Mouse (Mus musculus) heart, postnatal 10 days (tissue): ENCODE measurements around the gene Mansc1. TPM values are rescaled to one million over a fixed set of nuclear protein-coding genes. Genes with fewer than 3 reads are reported as not detected.
"Not testable (repeated sequence)": the region's sequence is repeated elsewhere in the genome, so short reads cannot be mapped to it uniquely, and the experiment has no call there.

Experiments used
- DNase-seq, 2 experiments: peaks; one replicate each; pipeline ENCODE4 v3.0.0; 2021
- intact Hi-C: fragments of 180-260 bp; cut with DNase I; formaldehyde crosslinking; loops from one replicate; pipeline ENCODE4 v1.15.1; 2025
- total RNA-seq, 2 experiments: library from RNA; stranded (reverse); gene quantifications; 2 replicates each; pipeline ENCODE4 v1.2.3; 2021

The Mansc1 gene
- 1 to 10 TPM; 7.0 to 9.8 TPM for total RNA-seq

DNA sequence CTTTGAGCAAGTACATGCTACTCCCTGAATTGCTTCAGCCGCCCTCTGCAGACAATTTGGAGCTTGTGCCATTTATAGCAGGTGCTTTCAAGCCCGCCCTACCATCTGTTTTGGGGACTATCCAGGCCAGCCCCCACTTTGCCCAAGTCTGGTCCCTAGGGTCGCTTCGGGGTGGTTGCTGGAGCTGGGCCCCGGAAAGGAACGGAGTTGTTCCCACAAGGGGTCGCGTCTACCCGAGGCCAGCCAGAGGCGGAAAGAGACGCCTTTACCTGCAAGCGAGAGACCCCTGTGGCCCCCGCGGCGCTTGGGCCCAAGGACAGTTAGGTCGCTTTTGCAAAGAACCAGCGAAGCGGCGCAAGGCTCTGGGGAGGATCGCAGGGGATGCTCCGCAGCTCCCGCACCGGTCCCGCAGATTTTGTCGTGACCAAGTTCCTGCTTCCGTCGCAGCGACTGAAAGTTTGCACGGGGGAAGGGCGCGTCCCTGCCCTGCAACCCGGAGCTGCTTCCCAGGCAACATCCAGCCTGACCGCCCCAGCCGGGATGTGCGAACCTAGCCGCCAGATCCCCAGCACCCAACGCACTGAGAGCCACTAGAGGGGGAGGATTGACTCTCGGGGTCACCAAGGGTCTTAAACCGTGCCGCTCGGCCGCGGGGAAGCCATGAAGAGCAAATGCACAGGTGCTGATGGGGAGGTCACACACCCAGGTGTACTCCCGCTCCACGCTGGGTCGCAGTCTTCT lies at the start of gene Mansc1:
Gene Mansc1, minus strand, starts transcription at position 542 of the 741 bp plus-strand sequence.
- intact Hi-C loops, result no loop called here
- peak; percentile 66 to 77 for DNase-seq

DNA sequence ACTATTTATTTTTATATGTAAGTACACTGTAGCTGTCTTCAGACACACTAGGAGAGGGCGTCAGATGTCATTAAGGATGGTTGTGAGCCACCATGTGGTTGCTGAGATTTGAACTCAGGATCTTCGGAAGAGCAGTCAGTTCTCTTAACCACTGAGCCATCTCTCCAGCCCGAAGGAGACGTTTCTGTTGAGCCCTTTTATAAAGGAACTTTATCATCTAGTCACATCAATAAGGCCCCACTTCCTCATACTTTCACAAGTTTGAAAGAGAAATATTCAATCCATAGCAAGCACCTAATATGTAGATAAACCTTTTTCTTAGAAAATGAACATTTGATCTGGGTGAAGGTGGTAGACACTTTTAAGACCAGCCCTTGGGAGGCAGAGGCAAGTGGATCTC lies 47.0 kb upstream of the Mansc1 start:
- DNase-seq, intact Hi-C loops: not testable (repeated sequence)

DNA sequence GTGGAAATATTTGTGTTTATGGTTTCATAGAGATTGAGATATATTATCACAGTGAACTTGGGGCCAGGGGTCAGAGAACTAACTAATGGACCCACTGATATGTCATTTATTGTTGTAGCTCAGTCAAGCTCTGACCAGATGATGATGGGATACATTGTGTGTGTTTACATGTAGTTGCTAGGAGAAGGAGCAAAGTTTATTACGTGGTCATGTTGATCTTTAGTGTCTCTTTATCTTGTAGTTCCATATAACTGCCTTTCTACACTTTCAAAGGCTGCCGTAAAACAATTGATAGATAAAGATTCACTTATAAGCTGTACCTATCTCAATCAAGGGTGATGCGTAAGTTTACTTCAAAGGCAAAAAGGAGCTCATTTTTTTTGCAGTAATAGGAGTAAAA lies 45.7 kb upstream of the Mansc1 start:
- intact Hi-C loops, result no loop called here
- no peak for DNase-seq

DNA sequence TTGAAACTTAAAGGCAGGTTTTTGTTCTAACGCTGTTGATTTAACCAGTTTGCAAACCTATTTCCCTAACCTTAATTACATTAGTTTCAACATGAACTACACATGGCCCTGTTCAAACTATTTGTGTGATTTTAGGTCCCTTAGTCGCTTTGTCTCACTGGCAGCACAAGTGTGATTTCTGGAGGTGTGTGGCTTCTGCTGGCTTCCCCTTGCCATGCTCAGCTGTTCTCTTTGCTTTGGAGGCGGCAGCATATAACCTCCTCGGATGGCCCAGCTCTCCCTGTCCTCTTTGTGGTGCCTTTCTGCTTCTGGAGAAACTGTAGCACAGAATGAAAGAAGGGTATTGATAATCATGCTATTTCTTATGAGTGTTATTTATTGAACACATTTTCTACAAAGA lies 45.2 kb upstream of the Mansc1 start:
- DNase-seq, result no peak
- intact Hi-C loops, result no loop called here

DNA sequence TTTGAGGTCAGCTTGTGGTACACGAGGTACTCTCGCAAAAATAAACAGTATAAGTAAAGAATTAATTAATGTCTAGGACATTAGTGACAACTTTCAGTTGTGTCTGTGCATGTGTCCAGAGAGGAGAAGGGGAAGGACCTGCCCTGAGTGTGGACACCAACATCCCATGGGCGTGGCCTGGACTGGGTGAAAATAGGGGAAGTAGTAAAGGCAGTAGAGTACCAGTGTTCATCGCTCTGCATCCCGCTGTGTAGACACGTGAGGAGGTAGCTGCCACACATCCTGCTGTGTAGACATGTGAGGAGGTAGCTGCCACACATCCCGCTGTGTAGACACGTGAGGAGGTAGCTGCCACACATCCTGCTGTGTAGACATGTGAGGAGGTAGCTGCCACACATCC lies 41.4 kb upstream of the Mansc1 start:
- intact Hi-C loops, result loop anchor here (5.0 kb wide), 1 partner anchor 39 kb away; no protein-coding TSS in a partner anchor
- peak in 1 of 2 experiments; percentile 19 for DNase-seq

DNA sequence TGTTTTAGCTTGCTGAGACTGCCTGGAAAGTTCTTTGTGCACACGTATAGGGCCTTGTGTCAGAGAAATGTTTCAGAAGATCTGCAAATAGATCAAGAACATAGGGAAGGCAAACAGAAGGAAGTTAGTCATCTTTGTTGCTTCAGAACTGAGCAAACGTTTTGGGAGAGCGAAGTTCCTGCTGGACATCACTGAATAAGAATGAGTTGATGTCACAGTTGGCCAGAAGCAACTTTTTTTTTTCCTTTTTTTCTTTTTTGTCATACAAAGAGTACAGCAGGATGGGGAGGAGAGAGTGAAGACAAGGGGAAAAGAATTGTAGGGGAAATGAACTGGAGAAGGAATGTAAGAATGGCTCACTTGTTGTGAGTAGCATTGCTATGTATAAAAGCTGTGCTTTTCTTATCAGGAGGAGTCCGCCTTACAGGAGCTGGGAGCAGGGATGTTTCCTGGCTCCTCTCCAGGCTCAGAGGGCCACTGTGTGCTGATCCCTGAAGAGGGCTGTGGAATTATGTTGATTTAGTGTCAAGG lies 38.7 kb upstream of the Mansc1 start:
- DNase-seq, result peak; percentile 67 to 71
- intact Hi-C loops, result loop anchor here (5.0 kb wide), 1 partner anchor 41 kb away; no protein-coding TSS in a partner anchor

DNA sequence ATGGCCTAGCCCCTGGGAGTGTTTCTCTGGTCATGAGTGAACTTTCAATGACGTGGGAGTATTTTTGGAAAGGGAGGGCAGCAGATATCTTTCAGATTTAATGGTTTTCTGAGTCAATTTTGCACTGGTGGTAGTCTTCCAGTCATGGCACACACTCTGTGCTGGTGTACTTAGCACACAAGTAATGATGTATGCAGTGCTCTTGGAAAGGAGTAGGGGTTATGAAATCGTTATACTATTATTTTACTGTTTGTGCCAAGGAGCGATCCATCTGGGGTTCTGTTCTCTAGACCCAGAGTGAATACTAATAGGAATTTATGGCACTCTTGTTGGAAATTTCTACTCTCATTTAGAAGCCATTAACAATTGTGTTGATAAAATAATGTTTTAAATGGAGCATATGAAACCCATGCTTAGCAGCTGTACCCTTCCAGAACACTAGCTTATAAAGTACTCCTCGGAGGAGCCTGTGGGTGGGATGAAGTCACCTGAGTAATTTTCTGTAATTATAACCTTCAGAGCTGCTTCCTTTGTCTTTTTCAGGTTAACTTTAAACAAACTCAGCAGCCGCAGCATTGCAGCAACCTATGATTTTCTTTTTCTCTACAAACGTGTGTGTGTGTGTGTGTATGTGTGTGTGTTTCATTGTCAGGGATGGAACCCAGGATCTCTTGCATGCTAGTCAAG lies 37.0 kb upstream of the Mansc1 start:
- peak in 1 of 2 experiments; percentile 22 for DNase-seq
- intact Hi-C loops, result no loop called here

DNA sequence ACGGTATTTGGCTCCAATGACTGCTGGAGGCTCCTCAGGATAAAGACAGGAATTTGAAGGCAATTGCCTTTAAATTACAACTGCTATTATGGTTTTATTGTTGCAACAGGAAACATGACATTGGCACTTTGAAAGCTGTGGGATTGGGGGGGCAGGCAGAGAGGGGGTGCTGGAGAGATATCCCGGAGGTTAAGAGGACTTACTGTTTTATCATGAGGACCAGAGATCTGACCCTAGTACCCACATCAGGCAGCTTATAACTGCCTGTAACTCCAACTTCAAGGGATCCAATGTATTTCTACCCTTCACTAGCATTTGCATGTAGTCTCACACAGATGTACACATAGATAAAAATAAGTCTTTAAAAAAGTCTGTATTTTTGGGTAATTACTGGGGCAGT lies 36.2 kb upstream of the Mansc1 start:
- intact Hi-C loops, result no loop called here
- no peak for DNase-seq

DNA sequence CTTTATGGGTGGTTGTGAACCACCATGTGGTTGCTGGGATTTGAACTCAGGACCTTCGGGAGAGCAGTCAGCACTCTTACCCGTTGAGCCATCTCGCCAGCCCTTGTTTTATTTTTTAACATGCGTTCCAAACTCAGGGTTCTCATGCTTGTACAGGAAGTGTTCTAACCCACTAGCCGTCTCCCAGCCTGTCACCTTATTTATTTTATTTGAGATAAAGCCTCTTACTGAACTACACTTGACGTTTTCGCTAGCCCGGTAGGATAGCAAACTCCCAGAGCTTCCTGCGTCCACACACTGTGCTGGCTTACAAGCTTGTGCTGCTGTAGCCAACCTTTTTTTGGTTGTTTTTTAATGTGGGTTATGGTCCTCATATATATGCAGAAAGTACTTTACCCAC lies 33.5 kb upstream of the Mansc1 start:
- intact Hi-C loops, result no loop called here
- no peak for DNase-seq

DNA sequence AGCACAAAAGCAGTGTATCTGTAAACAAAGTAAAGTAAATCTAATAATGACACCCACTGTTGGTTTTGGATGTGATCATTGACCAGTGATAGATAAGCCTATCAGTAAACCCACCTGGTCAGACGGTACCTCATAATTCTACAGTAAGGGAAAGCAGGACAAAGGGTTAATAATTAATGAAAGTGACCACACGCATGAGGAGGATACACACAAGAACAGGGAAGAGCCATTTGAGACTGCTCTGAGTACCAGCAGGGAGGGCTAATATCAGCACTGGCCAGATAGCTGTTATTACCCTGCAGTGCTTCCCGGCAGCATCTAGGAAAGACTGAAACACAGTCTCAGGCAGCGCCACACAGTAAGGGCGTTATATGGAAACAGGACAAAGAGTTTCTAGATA lies 32.3 kb upstream of the Mansc1 start:
- intact Hi-C loops, result no loop called here
- no peak for DNase-seq

DNA sequence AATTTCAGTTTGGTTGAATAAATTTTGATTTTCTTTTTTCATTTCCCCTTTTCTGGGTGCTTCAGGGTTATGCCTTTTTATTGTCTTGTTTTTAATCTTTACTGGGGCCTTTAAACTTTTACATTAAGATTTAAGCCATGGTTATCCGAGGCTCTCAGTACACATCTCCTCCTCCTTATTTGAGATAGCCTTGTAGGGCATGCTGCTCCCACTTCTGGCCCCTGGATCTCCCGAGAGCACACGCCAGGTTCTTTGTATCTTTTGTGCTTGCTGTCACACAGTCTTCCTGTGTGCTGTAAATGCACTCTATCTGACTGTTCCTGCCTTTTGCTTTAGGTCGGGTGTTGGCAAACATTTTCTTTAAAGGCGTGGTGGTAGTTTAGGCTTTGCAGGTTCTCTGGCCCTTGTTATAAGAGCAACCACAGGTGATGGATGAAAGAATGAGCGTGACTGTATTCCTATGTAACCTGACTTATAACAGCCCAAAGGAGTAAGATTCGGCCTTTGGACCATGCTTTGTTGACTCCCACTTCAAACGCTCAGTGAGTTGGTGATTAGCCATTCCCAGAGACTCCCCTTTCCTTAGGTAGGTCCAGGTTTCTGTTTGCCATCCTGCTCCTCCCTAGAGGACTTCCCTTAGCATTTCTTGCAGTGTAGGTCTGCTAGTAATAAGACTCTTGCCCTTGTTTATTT lies 28.6 kb upstream of the Mansc1 start:
- intact Hi-C loops, result no loop called here
- DNase-seq, result no peak

DNA sequence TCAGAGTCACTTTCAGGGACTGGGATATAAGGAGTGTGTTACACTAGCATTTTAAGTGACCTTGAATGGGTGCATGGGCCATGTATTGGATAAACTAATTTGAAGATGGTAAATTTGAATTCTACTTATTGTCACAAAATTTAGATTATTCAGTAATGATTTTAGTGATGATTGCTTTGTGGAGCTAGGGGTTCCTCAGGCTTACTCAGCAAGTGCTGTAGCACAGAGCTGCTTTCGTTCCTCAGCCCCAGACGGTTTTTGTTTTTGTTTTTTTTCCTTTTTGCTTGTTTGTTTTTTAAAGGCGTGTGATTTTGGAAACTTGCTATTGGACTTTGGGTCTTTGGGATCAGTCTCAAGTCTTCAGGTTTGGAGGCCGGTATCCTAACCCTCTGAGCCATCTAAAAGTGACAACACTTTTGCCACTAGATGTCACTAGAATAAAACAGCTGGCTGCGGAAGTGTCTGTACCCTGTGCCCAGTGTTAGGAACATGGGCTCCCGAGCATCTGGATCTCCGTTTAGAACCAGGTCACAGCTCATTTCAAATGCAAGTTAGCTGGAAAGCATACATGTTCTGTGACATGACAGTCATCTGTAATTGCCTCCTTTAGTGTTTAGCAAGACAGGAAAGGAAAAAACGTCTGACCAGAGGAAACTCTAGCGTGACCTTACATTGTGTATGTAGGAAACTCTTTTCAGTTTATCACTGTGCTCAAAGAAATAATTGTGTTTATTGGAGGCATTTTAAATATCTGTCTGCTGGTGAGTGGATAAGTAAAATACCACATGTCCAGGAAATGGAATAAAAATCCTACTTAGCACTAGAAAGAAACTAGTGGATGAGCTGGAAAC lies 27.0 kb upstream of the Mansc1 start:
- peak; percentile 75 to 78 for DNase-seq
- intact Hi-C loops, result loop anchor here (1.0 to 5.0 kb wide), 3 partner anchors 135 to 288 kb away; no protein-coding TSS in a partner anchor

DNA sequence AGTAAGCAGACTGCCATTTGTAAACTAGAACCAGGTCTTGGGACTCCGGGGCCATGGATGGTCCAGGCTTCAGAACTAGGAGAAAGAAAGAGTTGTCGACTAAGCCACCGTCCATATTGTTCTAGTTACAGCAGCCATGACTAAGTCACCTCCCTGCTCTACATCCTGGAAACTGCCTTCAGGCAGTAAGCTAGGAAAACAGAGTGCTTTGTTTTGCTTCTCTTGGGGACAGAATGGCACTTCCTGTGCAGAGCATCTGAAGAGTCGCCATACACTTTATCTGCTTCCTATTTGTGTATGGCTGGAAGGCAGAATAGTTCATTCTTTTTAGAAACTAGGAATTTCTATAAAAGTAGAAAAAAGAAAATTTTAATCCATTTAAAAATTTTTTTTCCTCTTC lies 24.2 kb upstream of the Mansc1 start:
- intact Hi-C loops, result loop anchor here (5.0 kb wide), 1 partner anchor 291 kb away; no protein-coding TSS in a partner anchor
- DNase-seq, result no peak

DNA sequence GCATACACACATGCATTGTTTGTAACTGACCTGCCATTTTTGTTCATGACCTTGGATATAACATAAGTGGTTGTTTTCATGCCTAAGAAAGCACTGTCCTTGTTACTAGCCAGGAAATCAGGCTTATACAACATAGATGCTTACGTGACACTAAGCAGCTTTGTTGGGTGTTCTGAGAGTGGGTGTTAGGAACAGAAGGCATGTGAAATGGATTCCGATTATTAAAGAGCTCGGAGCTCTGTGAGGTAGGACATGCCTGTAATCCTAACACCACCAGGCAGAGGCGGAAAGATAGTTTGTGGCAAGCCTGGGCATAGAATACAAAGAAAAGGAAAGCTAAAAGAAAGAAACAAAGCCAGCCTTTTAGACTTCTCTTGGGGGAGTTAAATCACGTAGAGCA lies 16.1 kb upstream of the Mansc1 start:
- DNase-seq, result no peak
- intact Hi-C loops, result no loop called here

DNA sequence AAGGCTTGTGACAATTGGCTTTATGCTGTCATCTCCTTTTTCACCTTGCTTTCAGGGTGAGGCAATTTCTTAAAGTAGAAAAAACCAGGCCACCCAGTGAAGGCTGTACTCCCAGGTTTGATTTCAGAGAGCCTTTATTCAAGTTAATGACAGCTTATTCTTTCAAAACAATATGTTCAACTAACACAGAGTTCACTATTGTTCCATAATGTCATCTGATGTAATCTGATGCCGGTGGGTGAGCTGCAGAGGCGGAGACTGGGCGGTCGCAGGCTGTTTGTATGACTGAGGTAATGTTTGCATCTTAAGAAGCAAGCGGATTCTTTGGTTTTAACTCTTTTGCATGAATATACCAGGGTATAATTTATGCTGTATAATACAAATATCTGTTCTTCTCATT lies 15.3 kb upstream of the Mansc1 start:
- DNase-seq, result no peak
- intact Hi-C loops, result no loop called here

DNA sequence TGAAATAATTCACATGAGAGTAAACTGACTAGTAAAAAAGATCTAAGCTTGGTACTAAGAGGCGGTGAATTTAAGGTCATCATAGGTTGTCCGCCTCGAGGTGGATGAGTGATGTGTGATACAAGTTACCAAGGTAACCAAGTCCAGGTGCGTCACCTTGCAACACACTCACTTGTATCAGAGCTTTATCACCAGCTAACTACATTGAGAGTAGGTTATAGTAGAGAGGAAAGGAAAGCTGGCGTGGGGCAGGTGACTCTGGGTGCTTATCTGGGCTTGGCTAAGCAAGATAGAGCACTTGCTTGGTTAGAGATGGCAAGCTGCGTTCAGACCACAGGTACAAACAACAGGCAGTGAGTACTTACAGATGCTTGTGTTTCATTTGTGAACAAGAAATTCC lies 14.5 kb upstream of the Mansc1 start:
- intact Hi-C loops, result no loop called here
- DNase-seq, result no peak

DNA sequence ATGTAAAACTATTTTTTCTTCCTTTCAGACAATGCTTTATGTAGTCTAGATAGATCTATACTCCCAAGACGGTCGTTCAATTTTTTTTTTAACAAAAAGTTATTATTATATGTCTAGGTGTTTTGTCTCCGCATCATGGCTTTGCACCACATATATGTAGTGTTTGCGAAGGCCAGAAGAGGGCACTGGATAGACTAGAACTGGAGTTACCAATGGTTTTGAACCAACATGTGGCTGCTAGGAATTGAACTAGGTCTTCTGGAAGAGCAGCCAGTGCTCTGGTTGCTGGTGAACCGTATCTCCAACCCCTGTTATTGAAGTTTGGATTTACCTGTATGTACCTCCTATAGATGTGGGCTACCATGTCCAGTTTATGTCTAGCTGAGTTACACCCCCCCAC lies 11.0 kb upstream of the Mansc1 start:
- no peak for DNase-seq
- intact Hi-C loops, result no loop called here

DNA sequence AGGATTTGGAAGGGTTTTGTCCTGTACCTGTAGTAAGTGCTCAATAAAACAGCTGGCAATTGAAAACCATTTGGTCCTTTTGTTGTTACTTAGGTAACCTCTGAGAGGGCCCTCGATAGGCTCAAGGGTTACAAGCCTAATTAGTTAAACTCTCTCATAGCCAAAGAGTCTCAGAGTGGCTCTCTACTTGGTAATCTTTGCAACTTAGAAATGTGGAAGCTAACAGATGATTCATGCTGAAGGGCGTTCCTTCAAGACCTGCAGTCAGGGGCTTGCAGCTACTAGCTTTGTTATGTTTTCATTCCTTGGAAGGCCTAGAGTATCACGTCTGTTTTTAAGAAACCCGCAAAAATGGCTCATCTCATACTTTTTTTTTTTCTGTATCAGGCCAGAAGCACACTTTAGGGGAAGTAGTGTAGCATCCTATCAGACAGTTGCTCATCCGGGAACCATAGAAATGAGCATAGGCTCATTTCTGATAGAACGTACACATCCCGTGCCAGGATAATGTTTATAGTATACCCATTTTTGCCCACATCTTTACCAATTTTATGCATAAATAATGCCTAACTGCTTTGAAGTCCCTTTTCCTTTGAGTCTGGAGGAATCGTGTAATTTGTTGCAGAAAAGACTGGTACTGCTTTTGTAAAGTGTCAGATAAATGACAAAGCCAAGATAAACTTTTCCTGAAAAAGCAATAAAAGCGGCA lies 9.6 kb upstream of the Mansc1 start:
- DNase-seq, result no peak
- intact Hi-C loops, result loop anchor here (2.0 kb wide), 2 partner anchors 27 to 75 kb away; partner anchors contain the start of gene Lrp6
